Mouse (Mus musculus) liver, postnatal 0 days (tissue): ENCODE results near the gene Gm49394.

Source experiments
- CTCF ChIP-seq: sonication (generic); IDR thresholded peaks from 2 replicates; pipeline ENCODE4 v1.5.1; 2016; ENCODE audit warnings: antibody characterized with exemption, low read depth
- EP300 ChIP-seq: IDR thresholded peaks from 2 replicates; pipeline ENCODE4 v1.6.1; 2016; ENCODE audit warnings: antibody characterized with exemption, low read depth, mild to moderate bottlenecking

- TF ChIP-seq CTCF (no peak), EP300 (no peak)
These were observed 5.2 kb downstream of the Gm49394 start for GRCm38 (mm10) chr7:142664465-142665029.
